Mouse (Mus musculus): ENCODE results near the gene Elmo1.

DNA sequence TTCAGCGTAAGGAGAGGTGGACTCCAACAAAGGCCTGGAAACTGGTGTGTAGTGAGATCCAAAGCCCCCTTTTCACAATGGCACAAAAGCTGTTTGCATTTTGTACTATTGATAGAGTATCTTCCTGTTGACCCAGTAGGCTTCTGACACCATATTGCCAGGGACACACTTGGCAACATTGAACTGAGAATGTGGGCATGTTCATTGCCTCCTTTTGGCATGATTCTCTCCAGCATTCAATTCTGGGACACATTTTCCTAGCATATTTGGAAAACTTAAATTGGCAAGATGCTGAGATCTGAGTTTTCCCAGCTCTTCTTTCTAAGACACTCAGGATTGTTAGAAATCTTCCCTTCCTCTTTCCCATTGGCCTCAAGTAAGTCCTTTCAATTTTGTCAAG, 377.0 kb downstream of the Elmo1 start:
- TF ChIP-seq TAL1 (IDR thresholded peaks at IDR 0.05; ENCODE audit: low read length) (no peak), GATA1 (IDR thresholded peaks at IDR 0.05; ENCODE audit: low read length) (no peak)
